Mouse (Mus musculus): Measurements from ENCODE around the gene Smyd3.

Gene Smyd3

DNA sequence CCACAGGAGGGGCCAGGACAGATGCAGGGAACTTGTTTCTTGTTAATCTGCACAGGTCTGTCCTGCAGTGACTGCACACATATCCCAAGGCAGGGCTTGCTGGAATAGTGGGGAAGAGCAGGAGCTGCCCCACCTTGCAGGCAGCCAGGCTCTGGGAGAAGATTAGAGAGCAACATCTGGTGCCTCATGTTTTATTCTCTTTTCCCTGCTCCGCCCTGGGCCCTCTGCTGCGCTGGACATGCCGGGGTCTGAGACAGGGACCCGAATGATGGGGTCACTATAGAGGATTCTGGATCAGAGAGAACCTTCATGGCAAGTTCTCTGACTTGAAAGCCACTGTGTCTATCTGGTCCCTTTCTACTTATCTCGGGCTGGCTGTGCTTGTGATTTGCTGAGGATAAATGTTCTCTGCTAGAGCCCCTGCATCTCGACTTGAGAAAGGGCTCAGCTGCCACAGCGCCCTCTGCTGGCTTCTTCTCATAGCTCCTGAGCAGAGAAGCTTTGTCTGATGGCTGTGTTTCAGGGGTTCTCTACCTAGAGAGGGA lies 557.8 kb downstream of the Smyd3 start:
- DNase-seq (ENCODE audit: low spot score) = peak; percentile 28

- DNase-seq (ENCODE audit: low spot score) = no peak
These were observed 559.2 kb downstream of the Smyd3 start for GRCm38 (mm10) chr1:178958641-178959040.

GRCm38 (mm10) chr1:178952910-178953309 lies 564.9 kb downstream of the Smyd3 start:
- DNase-seq (ENCODE audit: low spot score) = no peak

DNA sequence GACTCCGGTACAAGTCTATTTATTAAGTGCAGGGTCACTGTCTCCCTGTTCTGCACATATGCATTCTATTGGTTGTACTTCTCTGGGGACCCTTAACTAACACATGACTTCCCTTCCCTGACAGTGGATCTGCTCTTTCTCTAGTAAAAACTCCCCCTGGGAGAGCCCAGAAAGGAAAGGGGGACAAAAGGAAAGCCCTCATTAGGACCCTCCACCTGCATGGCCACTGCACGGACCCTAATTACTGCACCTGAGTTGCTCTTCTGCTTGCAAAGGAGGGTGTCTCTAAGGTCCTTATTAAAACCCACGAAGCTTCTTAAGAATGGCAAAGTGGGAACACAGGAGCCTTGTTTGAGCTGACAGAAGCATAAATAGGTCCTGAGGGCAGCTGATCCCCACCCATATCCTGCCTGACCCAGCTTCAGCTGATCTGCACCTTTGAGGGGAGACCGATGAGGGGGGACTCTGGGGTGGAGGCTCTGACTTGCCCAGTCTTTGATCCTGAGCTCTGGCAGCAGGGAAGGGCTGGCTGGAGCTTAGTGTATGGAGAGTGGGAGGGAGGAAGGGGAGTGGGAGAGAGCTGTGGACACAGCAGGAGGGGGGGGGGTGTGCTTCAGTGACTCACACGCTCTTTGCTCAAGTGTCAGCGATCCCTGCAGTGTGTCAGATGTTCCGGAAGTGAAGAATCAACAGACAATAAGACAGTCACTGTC lies 575.4 kb downstream of the Smyd3 start:
- no peak for DNase-seq (ENCODE audit: low spot score)

GRCm38 (mm10) chr1:178940353-178940752 lies 577.5 kb downstream of the Smyd3 start:
- DNase-seq (ENCODE audit: low spot score) = no peak

- DNase-seq (ENCODE audit: low spot score) = no peak
These were observed 580.9 kb downstream of the Smyd3 start for GRCm38 (mm10) chr1:178936976-178937375.

DNA sequence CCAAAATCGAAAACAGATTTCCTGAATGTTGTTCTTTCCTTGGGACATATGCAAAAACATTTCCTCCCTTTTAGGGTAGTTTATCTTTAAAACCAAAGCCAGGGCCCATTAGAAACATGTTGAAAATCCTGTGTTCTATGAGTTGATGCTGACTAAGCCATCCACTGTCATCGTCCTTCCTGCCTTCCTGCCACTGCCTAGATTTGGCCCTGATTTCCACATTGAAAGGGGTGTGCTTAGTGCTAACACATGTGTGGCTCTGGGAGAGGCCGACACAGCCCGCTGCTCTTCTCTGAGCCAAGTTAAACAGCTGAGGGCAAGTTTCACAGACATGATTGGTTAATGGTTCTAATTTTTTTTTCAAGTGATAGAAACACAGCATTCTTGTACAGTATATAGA lies 581.4 kb downstream of the Smyd3 start:
- DNase-seq (ENCODE audit: low spot score) = no peak

DNA sequence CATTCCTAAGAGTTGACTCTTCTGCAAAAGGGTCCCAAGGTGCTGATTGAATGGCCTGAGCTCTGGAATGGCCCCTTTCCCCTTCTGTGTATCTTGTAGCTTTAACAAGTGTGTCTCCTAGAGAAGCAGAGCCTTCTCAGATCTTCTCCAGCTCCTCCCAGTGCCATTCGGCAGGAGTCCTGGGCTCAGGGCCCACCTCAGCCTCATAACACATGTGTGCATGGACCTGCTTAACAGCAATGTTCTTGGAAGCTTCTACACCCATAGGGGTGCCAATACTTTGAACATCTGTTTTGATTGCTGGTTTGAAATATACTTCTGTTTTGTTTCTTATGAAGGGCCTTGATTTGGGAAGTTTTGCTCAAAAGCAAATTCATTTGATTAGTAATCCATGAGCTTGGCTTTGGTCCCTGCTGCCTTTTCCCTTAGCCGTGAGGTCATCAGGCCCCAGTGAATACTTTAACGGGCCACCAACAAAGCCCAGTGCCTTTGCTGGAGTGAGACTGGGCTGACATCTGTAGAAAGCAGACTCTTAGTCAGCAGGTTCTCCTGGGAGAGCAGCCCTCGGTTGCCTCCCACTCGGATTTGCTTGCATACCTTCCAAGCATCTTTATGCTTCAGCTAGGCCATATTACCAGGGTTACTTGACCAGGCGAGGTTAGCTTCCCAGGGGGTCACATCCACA lies 583.7 kb downstream of the Smyd3 start:
- no peak for DNase-seq (ENCODE audit: low spot score)

- DNase-seq (ENCODE audit: low spot score) = no peak
These were observed 588.3 kb downstream of the Smyd3 start for GRCm38 (mm10) chr1:178929531-178929930.

GRCm38 (mm10) chr1:178924492-178925183 lies 593.2 kb downstream of the Smyd3 start:
- DNase-seq (ENCODE audit: low spot score) = no peak

- DNase-seq (ENCODE audit: low spot score) = no peak
These were observed 600.5 kb downstream of the Smyd3 start for GRCm38 (mm10) chr1:178917194-178917902.

DNA sequence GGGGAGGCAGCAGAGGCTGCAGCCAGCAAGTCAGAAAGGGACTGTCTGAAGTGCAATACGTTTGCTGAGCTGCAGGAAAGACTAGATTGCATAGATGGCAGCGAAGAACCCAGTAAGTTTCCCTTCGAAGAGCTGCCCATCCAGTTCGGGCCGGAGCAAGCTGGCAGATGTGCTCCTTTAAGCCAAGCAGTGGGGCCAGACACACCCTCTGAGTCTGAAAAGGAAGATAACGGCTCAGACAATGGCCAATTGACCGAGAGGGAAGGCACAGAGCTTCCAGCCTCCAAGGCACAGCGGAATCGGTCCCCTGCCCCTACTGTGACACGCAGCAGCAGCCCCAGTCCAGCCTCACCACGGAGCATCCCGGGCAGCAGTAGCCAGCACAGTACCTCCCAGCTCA lies 602.8 kb downstream of the Smyd3 start:
- no peak for DNase-seq (ENCODE audit: low spot score)

DNA sequence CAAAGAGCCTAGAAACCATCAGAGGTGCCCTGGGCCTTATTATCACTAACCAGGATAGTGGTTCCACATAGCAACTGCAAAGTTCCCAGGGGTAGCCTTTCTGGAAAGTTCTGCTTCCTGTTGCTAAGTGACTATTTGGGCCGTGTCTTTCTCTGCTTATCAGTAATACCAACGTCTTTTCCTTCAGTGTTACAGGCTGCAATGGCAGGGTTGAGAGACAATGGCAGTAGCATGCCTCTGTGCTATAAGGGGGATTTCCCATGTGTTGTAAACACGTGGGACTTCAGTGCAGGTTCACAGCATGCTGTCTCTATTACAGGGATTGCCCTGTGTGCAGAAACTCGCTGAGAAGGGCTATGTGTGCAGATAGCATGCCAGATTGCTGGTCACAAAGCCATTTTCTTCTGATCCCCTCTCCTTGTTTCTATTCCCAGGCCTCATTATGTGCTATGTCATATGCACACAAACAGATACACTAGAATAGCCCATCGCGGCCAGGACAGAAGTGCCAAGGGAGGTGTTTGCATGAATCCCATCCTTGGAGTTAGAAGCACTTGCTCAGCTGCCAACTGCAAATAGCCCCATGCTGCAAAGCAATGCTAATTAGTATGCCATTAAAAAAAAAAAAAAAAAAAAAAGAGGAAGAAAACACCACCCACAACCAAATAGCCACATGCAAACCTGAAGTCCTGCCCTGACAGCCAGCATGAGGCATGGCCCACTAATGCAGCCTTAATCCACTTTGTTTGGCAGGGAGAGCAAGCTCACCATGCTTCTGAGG lies 604.7 kb downstream of the Smyd3 start:
- DNase-seq (ENCODE audit: low spot score) = no peak

DNA sequence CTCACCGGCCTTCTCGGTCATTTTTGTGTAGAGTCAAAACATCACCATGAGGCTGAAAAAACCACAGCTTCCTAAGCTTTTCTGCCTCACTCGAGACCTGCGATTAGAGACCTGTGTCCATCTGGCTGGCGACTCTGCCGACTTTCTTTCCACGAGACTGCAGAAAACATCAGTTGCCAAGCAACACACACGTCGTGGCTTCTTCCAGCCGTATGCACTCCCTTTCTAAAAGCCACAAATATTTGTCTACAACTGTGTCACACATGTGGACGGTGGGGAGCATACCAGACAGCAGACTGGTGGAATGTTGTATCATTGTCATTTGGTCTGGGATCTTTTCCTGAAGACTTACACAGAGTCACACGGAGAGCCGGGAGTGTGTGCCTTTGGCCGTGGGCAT lies 606.9 kb downstream of the Smyd3 start:
- DNase-seq (ENCODE audit: low spot score) = no peak
